8 mouse cellular contexts compared by ENCODE assay signal in the genomic region with DNA sequence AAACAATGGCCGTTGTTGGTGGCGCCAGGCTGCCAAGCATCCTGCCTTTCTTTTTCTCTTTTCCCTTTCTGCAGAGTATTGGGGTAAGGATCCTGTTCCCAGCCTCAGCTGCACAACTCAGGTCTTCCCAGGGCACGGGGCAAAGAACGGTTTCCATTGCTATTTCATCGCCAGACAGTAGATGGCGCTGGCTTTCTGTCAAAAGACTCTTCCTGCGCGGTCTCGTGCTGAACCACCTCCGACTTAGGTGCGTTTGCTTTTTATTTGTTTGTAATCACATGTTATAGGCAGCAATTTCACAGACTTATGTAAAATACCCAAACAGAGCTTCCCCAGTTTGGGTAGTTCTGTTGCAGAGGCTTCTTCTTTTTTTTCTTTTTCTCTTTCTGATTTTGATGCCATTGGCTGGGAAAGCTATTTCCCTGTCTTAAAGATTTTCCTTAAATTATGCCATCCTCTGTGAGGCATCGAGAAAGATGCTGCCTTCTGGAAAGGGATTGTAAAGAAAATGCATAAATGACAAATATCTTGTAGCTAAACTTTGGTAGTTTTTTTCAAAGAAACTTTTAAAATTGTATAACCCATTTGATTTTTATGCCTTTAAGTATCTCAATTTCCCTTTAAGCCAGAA.
DNase-seq lines count a peak whose midpoint lies in the region; ATAC-seq and TF ChIP-seq lines count a peak whose summit lies in the region.

No protein-coding gene starts in this region.

- peak; percentile 29 for DNase-seq in CD4-positive helper T cell, adult 2 months (ENCODE audit: low read depth, low spot score)
- DNase-seq in adrenal gland, postnatal 10 days = peak; percentile 77
- peak; percentile 77 for DNase-seq in embryonic facial prominence, embryonic 10.5 days (ENCODE audit: low spot score)
- DNase-seq in heart, adult 9 months (ENCODE audit: low spot score in 2 of 2) = peak; percentile 1 to 21
- peak; percentile 62 for DNase-seq in kidney, adult 9 months
- DNase-seq in naive thymus-derived CD4-positive, alpha-beta T cell, adult 2 months (ENCODE audit: low read depth) = peak; percentile 53
- peak; percentile 68 for DNase-seq in stomach, postnatal 0 days (ENCODE audit: low spot score)

- H3K9me3 ChIP-seq in embryonic facial prominence, embryonic 10.5 days = no peaks in the 10 kb centered on the region
- H3K9me3 ChIP-seq in limb, embryonic 15.5 days = no peaks in the 10 kb centered on the region
- H3K9me3 ChIP-seq in stomach, postnatal 0 days (ENCODE audit: control insufficient read depth, low read length) = no peaks in the 10 kb centered on the region

- no peak overlapping the region for H3K9ac ChIP-seq in limb, embryonic 15.5 days
- no peak overlapping the region for H3K9ac ChIP-seq in stomach, postnatal 0 days (ENCODE audit: low read length)

- H3K36me3 ChIP-seq in embryonic facial prominence, embryonic 10.5 days (replicated peaks) = no peaks in the 10 kb centered on the region
- H3K36me3 ChIP-seq in limb, embryonic 15.5 days = no peaks in the 10 kb centered on the region
- H3K36me3 ChIP-seq in stomach, postnatal 0 days (ENCODE audit: control insufficient read depth, insufficient read depth, low read length) = no peaks in the 10 kb centered on the region

- no peaks in the 10 kb centered on the region for H3K4me1 ChIP-seq in embryonic facial prominence, embryonic 10.5 days
- H3K4me1 ChIP-seq in limb, embryonic 15.5 days = no peaks in the 10 kb centered on the region
- H3K4me1 ChIP-seq in stomach, postnatal 0 days (replicated peaks; ENCODE audit: control insufficient read depth, insufficient read depth) = no peaks in the 10 kb centered on the region

- no peaks in the 10 kb centered on the region; the same call in none of the 2 replicates for H3K27me3 ChIP-seq in embryonic facial prominence, embryonic 10.5 days (replicated peaks; ENCODE audit: low read depth, poor library complexity, severe bottlenecking)
- H3K27me3 ChIP-seq in limb, embryonic 15.5 days = peaks cover 7% of the 10 kb centered on the region; the same call in 1 of the 2 replicates
- H3K27me3 ChIP-seq in stomach, postnatal 0 days (ENCODE audit: control insufficient read depth, insufficient read depth, low read length) = no peaks in the 10 kb centered on the region

- no peak overlapping the region for H3K27ac ChIP-seq in embryonic facial prominence, embryonic 10.5 days (replicated peaks)
- no peak overlapping the region for H3K27ac ChIP-seq in limb, embryonic 15.5 days
- no peak overlapping the region for H3K27ac ChIP-seq in stomach, postnatal 0 days (replicated peaks)

- WGBS in embryonic facial prominence, embryonic 10.5 days = 6% methylated on average over 12 of the region's 12 CpGs
- 3% methylated on average over 12 of the region's 12 CpGs for WGBS in limb, embryonic 15.5 days
- WGBS in stomach, postnatal 0 days = 5% methylated on average over 12 of the region's 12 CpGs

- H3K4me2 ChIP-seq in limb, embryonic 15.5 days = peak overlapping the region; percentile 39
- peak overlapping the region; percentile 40 for H3K4me2 ChIP-seq in stomach, postnatal 0 days (replicated peaks; ENCODE audit: low read depth)

- TF ChIP-seq CTCF in stomach, postnatal 0 days (IDR thresholded peaks at IDR 0.05; ENCODE audit: low read depth) = peak; percentile 94

- no peak for TF ChIP-seq EP300 in stomach, postnatal 0 days (optimal IDR thresholded peaks at IDR 0.05)

- no peak for ATAC-seq in limb, embryonic 15.5 days (ENCODE audit: insufficient number of reproducible peaks, low FRiP score, low TSS enrichment, low read depth)
- ATAC-seq in stomach, postnatal 0 days (ENCODE audit: low FRiP score, low TSS enrichment) = no peak

- no peak overlapping the region for H3K4me3 ChIP-seq in embryonic facial prominence, embryonic 10.5 days
- H3K4me3 ChIP-seq in limb, embryonic 15.5 days = peak overlapping the region; percentile 22; the same call in 1 of the 2 replicates
- 0 out of 2 replicates have a peak overlapping the region, but pooled peaks have one; percentile 19 for H3K4me3 ChIP-seq in stomach, postnatal 0 days (ENCODE audit: low read depth, low read length)

Comparison
In these comparisons a context has a peak if more than half of its experiments do, and no peak if none do; other contexts are left out.
1. DNase-seq: peak in every context shown above with its lines; median percentile 77 in adrenal gland, postnatal 10 days; 77 in embryonic facial prominence, embryonic 10.5 days; 68 in stomach, postnatal 0 days; 62 in kidney, adult 9 months; 53 in naive thymus-derived CD4-positive, alpha-beta T cell, adult 2 months; 29 in CD4-positive helper T cell, adult 2 months; 11 in heart, adult 9 months.